Mouse (Mus musculus): Measurements from ENCODE around the gene Ska3.

Ska3 gene

DNA sequence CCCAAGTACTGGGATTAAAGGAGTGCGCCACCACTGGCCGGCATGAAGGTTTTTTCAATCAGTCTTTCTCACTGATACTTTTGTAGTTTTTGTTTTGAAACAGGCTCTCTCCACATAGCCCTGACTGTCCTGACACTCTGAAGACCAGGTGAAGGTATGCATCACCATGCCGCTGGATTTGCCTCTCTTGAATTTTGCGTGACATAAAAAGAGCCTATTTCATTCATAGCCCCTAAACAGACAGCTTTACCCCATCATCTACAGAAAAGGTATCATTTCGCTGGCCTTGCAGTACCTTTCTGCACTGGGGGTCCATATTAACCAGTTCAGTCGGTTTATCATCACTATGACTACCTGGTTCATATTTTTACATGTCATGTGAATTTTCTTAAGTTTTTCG, 28.4 kb downstream of the Ska3 start:
- peak in 1 of 2 experiments; percentile 15 for DNase-seq (ENCODE audit: low spot score in 2 of 2)

DNA sequence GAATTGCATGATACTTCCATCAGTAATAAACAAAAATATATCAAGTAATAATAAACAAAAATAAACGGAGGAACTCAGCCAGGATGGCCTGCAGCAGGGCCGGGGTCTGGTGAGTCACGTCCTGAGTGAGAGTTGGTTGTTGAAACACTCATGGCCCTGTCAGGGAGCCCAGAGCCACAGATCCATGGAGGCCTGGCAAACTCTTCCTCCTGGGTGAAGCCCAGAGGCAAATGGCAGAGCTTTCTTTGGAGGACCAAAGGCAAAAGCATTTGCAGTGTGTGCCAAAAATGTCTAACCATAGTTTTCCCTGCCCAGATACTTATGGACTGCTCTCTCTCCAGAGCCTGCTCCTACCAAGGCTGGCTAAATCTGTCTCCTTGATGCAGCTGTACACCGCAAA, 34.8 kb downstream of the Ska3 start:
- no peak for DNase-seq (ENCODE audit: low spot score in 2 of 2)

DNA sequence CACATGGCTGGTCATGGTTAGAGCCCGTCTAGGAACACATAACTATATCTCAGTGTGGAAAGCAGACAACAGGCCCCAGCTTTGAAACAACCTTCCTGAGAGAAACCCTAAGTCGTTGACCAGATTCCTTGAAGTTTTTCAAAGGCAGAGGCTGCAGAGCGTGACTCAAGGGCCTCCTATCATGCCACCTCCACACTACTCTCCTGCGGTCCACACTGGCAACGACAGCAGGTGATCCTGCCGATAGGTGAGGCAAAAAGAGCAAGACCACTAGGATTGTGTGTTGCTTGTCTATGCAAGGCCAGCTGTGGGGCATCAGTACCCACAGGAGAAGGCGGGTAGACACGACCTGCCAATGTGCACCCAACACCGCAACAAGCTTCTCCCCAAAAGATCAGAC, 36.2 kb downstream of the Ska3 start:
- DNase-seq (ENCODE audit: low spot score in 2 of 2) = no peak

DNA sequence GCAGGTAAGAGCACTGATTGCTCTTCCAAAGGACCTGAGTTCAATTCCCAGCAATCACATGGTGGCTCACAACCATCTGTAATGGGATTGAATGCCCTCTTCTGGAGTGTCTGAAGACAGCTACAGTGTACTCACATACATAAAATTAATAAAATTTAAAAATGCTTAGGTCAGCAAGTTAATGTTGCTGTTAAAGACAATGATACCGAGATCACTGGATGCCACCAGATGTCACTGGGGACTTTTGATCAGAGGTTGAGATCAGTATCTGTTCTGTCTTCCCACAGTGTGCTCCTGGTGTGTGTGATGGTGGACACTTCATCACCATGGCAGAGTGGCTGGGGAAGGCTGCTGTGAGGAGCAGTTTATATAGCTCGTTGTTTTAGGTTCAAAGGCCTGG, 36.7 kb downstream of the Ska3 start:
- no peak for DNase-seq (ENCODE audit: low spot score in 2 of 2)

DNA sequence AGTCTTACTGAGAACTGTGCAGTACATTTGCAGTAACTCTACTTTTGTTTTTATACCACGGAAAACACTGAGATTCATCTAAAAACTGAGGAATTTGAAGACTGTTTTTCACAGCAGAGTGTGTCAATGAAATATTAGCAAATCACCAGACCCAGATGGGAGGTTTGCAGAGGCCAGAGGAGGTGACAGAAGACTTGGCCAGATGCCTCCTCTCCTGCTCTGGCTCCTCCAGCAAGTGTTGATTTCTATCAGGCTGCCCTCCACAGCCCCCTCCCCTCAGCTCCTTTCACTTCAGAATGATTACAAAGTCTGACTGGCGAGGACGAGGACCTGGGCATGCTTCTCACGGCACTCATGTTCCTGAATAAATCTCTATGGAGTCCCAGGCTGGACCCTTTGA, 38.6 kb downstream of the Ska3 start:
- DNase-seq (ENCODE audit: low spot score in 2 of 2) = no peak

DNA sequence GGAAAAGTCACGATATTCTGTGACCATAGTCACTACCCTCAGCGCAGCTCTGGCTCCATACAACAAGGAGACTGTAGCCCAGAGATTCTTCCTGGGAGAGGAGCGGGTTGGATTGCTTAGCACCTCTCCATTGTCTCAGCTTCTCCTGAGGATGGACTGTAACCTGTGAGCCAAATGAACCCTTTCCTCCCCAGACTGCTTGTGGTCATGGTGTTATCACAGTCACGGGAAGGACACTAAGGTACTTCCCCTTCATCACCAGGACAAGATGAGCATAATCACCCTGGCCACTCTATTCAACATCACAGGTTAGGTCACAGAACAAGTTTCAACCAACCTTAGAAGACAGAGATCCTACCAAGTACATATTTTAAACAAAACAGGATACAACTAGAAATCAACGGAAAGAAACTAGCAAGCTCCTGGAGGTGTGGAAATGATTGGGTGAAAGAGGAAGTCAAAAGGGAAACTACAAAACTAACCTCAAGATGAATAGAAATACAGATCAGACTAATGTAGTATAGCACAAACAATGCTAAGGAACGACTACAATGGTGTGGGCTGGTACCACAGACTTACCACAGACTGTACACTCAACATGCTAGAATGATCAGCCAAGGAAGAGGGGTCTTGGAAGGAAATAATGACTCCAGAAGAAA, 53.7 kb downstream of the Ska3 start:
- no peak for DNase-seq (ENCODE audit: low spot score in 2 of 2)

DNA sequence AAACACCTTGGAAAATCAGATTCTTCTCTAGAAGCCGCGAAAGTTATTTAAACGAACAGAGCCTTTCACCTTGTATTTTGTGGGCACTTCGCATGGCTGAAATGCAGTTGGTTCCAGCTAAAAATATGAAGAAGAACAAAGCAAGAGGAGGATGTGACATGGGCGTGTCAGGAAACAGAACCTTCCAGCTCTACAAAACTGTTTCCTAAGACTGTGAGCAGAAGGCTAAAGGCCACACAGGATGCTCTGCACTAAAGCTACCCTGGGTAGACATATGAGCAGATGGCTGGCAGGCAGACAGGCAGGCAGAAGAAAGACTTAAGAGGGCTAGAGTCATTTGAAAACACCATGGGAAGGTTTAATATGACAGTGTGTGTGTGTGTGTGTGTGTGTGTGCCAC, 56.9 kb downstream of the Ska3 start:
- no peak for DNase-seq (ENCODE audit: low spot score in 2 of 2)

DNA sequence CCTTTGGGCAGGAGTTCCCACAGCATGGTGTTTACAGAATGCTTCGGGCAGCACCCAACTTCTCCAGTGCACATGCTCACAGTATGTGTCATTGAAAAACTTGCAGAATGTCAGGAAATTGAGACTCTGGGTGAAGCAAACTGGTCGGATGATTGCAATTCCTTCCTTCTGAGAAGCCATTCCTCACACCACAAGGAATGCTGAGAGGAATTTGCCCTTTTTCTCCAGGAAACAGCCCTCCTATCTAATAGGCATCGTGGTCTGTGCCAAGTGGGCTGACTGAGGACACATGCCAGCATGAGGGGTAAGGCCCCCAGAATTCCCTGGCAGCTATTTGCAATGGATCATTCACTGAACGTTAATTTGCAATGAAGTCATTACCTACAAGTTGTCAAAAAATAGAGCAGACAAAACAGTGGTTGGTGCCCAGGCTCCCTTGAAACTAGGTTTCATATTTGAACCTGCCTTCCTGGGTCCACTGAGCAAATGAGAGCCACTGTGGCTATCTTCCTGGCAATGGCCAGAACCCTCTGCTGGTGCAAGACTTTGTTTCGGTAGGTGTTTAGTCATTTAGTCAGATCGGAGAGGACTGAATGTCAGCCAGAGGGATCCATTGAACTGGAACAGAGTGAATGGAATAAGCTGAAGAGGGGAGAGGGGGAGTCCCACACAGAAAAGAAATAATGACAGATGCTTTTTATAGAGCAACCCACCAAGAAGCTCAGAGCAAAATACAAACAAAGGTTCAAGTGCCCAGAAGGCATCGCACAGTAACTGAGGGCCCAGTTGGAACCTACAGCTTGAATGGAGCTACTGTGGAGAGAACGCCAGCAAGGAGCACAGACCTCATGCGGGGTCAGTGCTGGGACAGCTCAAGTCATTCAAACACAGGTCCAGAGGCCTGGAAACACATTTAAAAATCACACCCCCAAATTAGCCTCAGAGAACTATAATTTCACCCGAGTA, 65.3 kb downstream of the Ska3 start:
- no peak for DNase-seq (ENCODE audit: low spot score in 2 of 2)

DNA sequence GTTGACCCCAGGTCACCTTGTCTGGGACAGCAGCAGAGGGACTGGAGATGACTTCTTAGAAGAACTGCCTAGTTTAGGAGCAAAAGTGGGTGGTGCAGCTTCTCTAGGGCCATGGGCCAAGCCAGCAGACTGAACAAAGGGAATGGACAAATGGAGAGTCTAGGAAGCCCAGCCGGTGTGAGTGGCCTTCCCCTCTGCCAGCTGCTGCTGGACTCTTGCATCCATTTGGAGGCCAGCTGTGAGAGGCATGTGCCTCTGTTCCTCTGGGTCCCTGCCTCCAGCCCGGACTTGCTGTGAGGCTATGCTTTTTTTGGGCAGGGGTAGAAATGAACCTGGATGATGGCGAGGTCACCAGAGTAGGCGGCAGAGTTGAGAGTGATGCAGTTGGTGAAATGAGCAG, 67.7 kb downstream of the Ska3 start, which contains the start of gene Lats2:
TSS of gene Lats2 (minus strand) at position 152 of the 400 bp plus-strand sequence.
- no peak for DNase-seq (ENCODE audit: low spot score in 2 of 2)

All from right cerebral cortex, adult 2 months (tissue).